ENCODE assay signal across 29 mouse cellular contexts in genomic region chr9:84050867-84051635, GRCm38 (mm10).
DNase-seq lines count a peak whose midpoint lies in the region; ATAC-seq and TF ChIP-seq lines count a peak whose summit lies in the region.
"Had no signal": no experiment of that assay in that cellular context is flagged by ENCODE, and none has a peak within 500 bp of the region (broad histone marks: within the 10 kb centered on the region; RNA-seq: fewer than 3 reads in every experiment).

No protein-coding gene starts in this region.

- no peak for ATAC-seq in heart, embryonic 13.5 days (ENCODE audit: extremely low read depth, insufficient number of reproducible peaks, low FRiP score, low TSS enrichment)
- ATAC-seq in midbrain, embryonic 15.5 days (replicated peaks) = no peak
- peak; percentile 74 for ATAC-seq in embryonic facial prominence, embryonic 14.5 days (ENCODE audit: low read depth)
- ATAC-seq: forebrain, embryonic 13.5 days; inflammation-experienced regulatory T-cells, adult 6 months had no signal

- H3K27ac ChIP-seq in heart, embryonic 13.5 days (replicated peaks) = no peak overlapping the region
- 0 out of 2 replicates have a peak overlapping the region, but pooled peaks have one; percentile 17 for H3K27ac ChIP-seq in midbrain, embryonic 10.5 days (replicated peaks)
- H3K27ac ChIP-seq in midbrain, embryonic 15.5 days = no peak overlapping the region
- H3K27ac ChIP-seq in embryonic facial prominence, embryonic 14.5 days (replicated peaks; ENCODE audit: low read depth, low read length) = no peak overlapping the region
- H3K27ac ChIP-seq: embryonic facial prominence, embryonic 13.5 days; forebrain, embryonic 13.5 days; hindbrain, embryonic 10.5 days; hindbrain, embryonic 15.5 days; kidney, postnatal 0 days; lung, embryonic 15.5 days had no signal

- H3K79me2 ChIP-seq in myocyte (ENCODE audit: control insufficient read depth, insufficient read depth) = no peaks in the 10 kb centered on the region

- no peak overlapping the region for H3K9ac ChIP-seq in heart, embryonic 13.5 days
- no peak overlapping the region for H3K9ac ChIP-seq in midbrain, embryonic 15.5 days
- no peak overlapping the region for H3K9ac ChIP-seq in embryonic facial prominence, embryonic 14.5 days (ENCODE audit: low read depth, low read length)
- H3K9ac ChIP-seq: embryonic facial prominence, embryonic 13.5 days; forebrain, embryonic 13.5 days; hindbrain, embryonic 15.5 days; lung, embryonic 15.5 days had no signal

- no peaks in the 10 kb centered on the region for H3K27me3 ChIP-seq in heart, embryonic 13.5 days (replicated peaks)
- no peaks in the 10 kb centered on the region for H3K27me3 ChIP-seq in midbrain, embryonic 10.5 days (ENCODE audit: low read depth, poor library complexity, severe bottlenecking)
- H3K27me3 ChIP-seq in midbrain, embryonic 15.5 days (replicated peaks) = no peaks in the 10 kb centered on the region
- H3K27me3 ChIP-seq in embryonic facial prominence, embryonic 14.5 days (replicated peaks; ENCODE audit: control insufficient read depth, insufficient read depth, low read length) = no peaks in the 10 kb centered on the region
- H3K27me3 ChIP-seq in myocyte (ENCODE audit: control insufficient read depth, insufficient read depth, insufficient read length) = no peaks in the 10 kb centered on the region
- H3K27me3 ChIP-seq: embryonic facial prominence, embryonic 13.5 days; forebrain, embryonic 13.5 days; hindbrain, embryonic 15.5 days; lung, embryonic 15.5 days had no signal

- H3K4me2 ChIP-seq in heart, embryonic 13.5 days = peak overlapping the region; percentile 24; the same call in 1 of the 2 replicates
- H3K4me2 ChIP-seq in midbrain, embryonic 15.5 days = no peak overlapping the region
- H3K4me2 ChIP-seq in embryonic facial prominence, embryonic 14.5 days (ENCODE audit: low read depth, low read length) = no peak overlapping the region
- H3K4me2 ChIP-seq in myocyte (ENCODE audit: low read depth) = peak overlapping the region; percentile 65
- H3K4me2 ChIP-seq: embryonic facial prominence, embryonic 13.5 days; forebrain, embryonic 13.5 days; hindbrain, embryonic 15.5 days; liver, embryonic 11.5 days; lung, embryonic 15.5 days had no signal

- H3ac ChIP-seq in myocyte (ENCODE audit: control insufficient read depth, insufficient read length) = no peak overlapping the region

- no peak overlapping the region for H3K4me3 ChIP-seq in heart, embryonic 13.5 days
- H3K4me3 ChIP-seq in midbrain, embryonic 10.5 days = no peak overlapping the region
- no peak overlapping the region for H3K4me3 ChIP-seq in midbrain, embryonic 15.5 days
- no peak overlapping the region for H3K4me3 ChIP-seq in embryonic facial prominence, embryonic 14.5 days (ENCODE audit: low read depth, low read length)
- peak overlapping the region; percentile 2 for H3K4me3 ChIP-seq in myocyte
- H3K4me3 ChIP-seq: embryonic facial prominence, embryonic 13.5 days; forebrain, embryonic 13.5 days; hindbrain, embryonic 10.5 days; hindbrain, embryonic 15.5 days; lung, embryonic 15.5 days had no signal

- DNase-seq in heart, adult 9 months (ENCODE audit: low spot score in 2 of 2) = no peak
- DNase-seq in midbrain, embryonic 10.5 days (ENCODE audit: low spot score) = no peak
- peak; percentile 72 for DNase-seq in embryonic facial prominence, embryonic 14.5 days (ENCODE audit: low spot score)
- no peak for DNase-seq in B cell, adult 2 months
- DNase-seq: adrenal gland, adult 2 months; adrenal gland, postnatal 36 days; cerebellum, adult 2 months; cerebellum, postnatal 25 days; gastrocnemius, postnatal 36 days; heart, adult 18-20 months; heart, postnatal 10 days; kidney, adult 2 months; kidney, postnatal 4 days; midbrain, embryonic 14.5 days; right cerebral cortex, adult 18-20 months; right cerebral cortex, postnatal 4 days; thymus, adult 2 months; thymus, postnatal 36 days had no signal

- H3K4me1 ChIP-seq in heart, embryonic 13.5 days = peaks cover 43% of the 10 kb centered on the region
- H3K4me1 ChIP-seq in midbrain, embryonic 10.5 days = peaks cover 4% of the 10 kb centered on the region
- peaks cover 9% of the 10 kb centered on the region; the same call in 1 of the 2 replicates for H3K4me1 ChIP-seq in midbrain, embryonic 15.5 days
- H3K4me1 ChIP-seq in embryonic facial prominence, embryonic 14.5 days (ENCODE audit: control insufficient read depth, insufficient read depth, low read length) = 0 out of 2 replicates have a peak, but pooled peaks cover 2% of the 10 kb centered on the region
- H3K4me1 ChIP-seq: lung, embryonic 15.5 days had no signal

- no peak for TF ChIP-seq POLR2A in myocyte (IDR thresholded peaks at IDR 0.05; ENCODE audit: insufficient read length, low read depth)

- no peaks in the 10 kb centered on the region for H3K9me3 ChIP-seq in heart, embryonic 13.5 days
- no peaks in the 10 kb centered on the region for H3K9me3 ChIP-seq in midbrain, embryonic 10.5 days (replicated peaks)
- no peaks in the 10 kb centered on the region for H3K9me3 ChIP-seq in midbrain, embryonic 15.5 days
- no peaks in the 10 kb centered on the region for H3K9me3 ChIP-seq in embryonic facial prominence, embryonic 14.5 days (ENCODE audit: control insufficient read depth, low read length)
- H3K9me3 ChIP-seq: embryonic facial prominence, embryonic 13.5 days; forebrain, embryonic 13.5 days; hindbrain, embryonic 10.5 days; hindbrain, embryonic 15.5 days; lung, embryonic 15.5 days had no signal

- no peaks in the 10 kb centered on the region for H3K36me3 ChIP-seq in heart, embryonic 13.5 days
- H3K36me3 ChIP-seq in midbrain, embryonic 10.5 days = no peaks in the 10 kb centered on the region
- no peaks in the 10 kb centered on the region for H3K36me3 ChIP-seq in midbrain, embryonic 15.5 days (replicated peaks)
- H3K36me3 ChIP-seq in embryonic facial prominence, embryonic 14.5 days (ENCODE audit: control insufficient read depth, insufficient read depth, low read length) = no peaks in the 10 kb centered on the region
- H3K36me3 ChIP-seq in myocyte (ENCODE audit: control insufficient read depth, insufficient read depth) = no peaks in the 10 kb centered on the region
- H3K36me3 ChIP-seq: embryonic facial prominence, embryonic 13.5 days; hindbrain, embryonic 10.5 days; hindbrain, embryonic 15.5 days; lung, embryonic 15.5 days had no signal

- WGBS in heart, embryonic 13.5 days = 68% methylated on average over 18 of the region's 18 CpGs
- 84% methylated on average over 18 of the region's 18 CpGs for WGBS in midbrain, embryonic 10.5 days
- 65% methylated on average over 18 of the region's 18 CpGs for WGBS in midbrain, embryonic 15.5 days
- WGBS in embryonic facial prominence, embryonic 14.5 days = 53% methylated on average over 18 of the region's 18 CpGs

TF ChIP-seq in myocyte, 11 proteins besides CTCF, POLR2A, EP300 and RAD21:
- TF ChIP-seq MYOD1 (IDR thresholded peaks at IDR 0.05; ENCODE audit: control insufficient read depth in 1 of 3, insufficient read length in 2 of 3, low read depth in 2 of 3) = peak in 1 of 3 experiments; percentile 27
- TF ChIP-seq REST (IDR thresholded peaks at IDR 0.05; ENCODE audit: insufficient read depth, insufficient read length) = no peak
- TF ChIP-seq TCF3 (IDR thresholded peaks at IDR 0.05; ENCODE audit: insufficient read length, low read depth) = no peak

Comparison
In these comparisons a context has a peak if more than half of its experiments do, and no peak if none do; other contexts are left out.
1. H3K4me2 ChIP-seq: peak in heart, embryonic 13.5 days (single experiment) and myocyte (single experiment); none in midbrain, embryonic 15.5 days (single experiment) and embryonic facial prominence, embryonic 14.5 days (single experiment).